ENCODE assay signal across 27 mouse cellular contexts in the genomic region with DNA sequence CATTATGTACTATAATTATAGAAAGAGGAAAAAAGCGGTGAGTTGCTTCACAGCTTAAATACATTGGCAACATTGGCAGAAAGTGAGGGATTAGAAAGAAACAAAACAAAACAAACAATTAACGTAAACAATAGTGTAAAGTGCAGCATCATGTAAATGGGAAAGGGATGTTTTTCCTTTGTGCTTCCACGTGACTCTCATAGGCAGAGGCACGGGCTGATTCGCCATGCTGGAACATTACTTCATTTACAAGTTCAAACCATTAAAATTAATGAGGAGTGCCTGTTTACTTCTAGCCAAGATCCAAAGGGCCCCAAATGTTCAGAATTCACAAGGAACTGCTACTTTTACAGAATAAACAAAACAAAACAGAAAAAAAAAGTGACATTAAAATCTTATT.
"Had no signal": no experiment of that assay in that cellular context is flagged by ENCODE, and none has a peak within 500 bp of the region (broad histone marks: within the 10 kb centered on the region; RNA-seq: fewer than 3 reads in every experiment).

No protein-coding gene starts in this region.

- H3K9me3 ChIP-seq: heart, embryonic 10.5 days; heart, embryonic 13.5 days; heart, embryonic 15.5 days; hindbrain, embryonic 13.5 days; hindbrain, embryonic 15.5 days; kidney, embryonic 15.5 days; limb, embryonic 12.5 days; liver, embryonic 13.5 days; liver, embryonic 15.5 days had no signal

- DNase-seq: gastrocnemius, postnatal 14 days; gastrocnemius, postnatal 36 days; heart, adult 18-20 months; heart, postnatal 14 days; heart, postnatal 36 days; kidney, adult 11 months; kidney, adult 2 months; kidney, adult 9 months; kidney, postnatal 14 days; kidney, postnatal 36 days; layer of hippocampus, adult 9-11 months; layer of hippocampus, postnatal 36 days; liver; liver, embryonic 13.5 days; liver, postnatal 0 days had no signal

- ATAC-seq: hindbrain, postnatal 0 days; intestine, embryonic 16.5 days; liver, postnatal 0 days had no signal

- H3K4me1 ChIP-seq: heart, embryonic 10.5 days; heart, embryonic 13.5 days; heart, embryonic 15.5 days; hindbrain, embryonic 13.5 days; hindbrain, embryonic 15.5 days; kidney, embryonic 15.5 days; liver, embryonic 13.5 days; liver, embryonic 15.5 days had no signal

- H3K9ac ChIP-seq: heart, embryonic 13.5 days; heart, embryonic 15.5 days; hindbrain, embryonic 13.5 days; hindbrain, embryonic 15.5 days; kidney, embryonic 15.5 days; limb, embryonic 12.5 days; liver, embryonic 13.5 days; liver, embryonic 15.5 days; liver, postnatal 0 days had no signal

- H3K27me3 ChIP-seq: heart, embryonic 13.5 days; heart, embryonic 15.5 days; hindbrain, embryonic 13.5 days; hindbrain, embryonic 15.5 days; kidney, embryonic 15.5 days; limb, embryonic 12.5 days; liver, embryonic 13.5 days; liver, embryonic 15.5 days had no signal

- H3K27ac ChIP-seq: heart, embryonic 10.5 days; heart, embryonic 13.5 days; heart, embryonic 15.5 days; hindbrain, embryonic 13.5 days; hindbrain, embryonic 15.5 days; hindbrain, postnatal 0 days; kidney, embryonic 15.5 days; kidney, postnatal 0 days; limb, embryonic 12.5 days; liver, embryonic 13.5 days; liver, embryonic 15.5 days had no signal

- H3K4me3 ChIP-seq: heart, embryonic 10.5 days; heart, embryonic 13.5 days; heart, embryonic 15.5 days; hindbrain, embryonic 13.5 days; hindbrain, embryonic 15.5 days; kidney, embryonic 15.5 days; limb, embryonic 12.5 days; liver, embryonic 13.5 days; liver, embryonic 15.5 days had no signal

- H3K36me3 ChIP-seq: heart, embryonic 10.5 days; heart, embryonic 13.5 days; heart, embryonic 15.5 days; hindbrain, embryonic 13.5 days; hindbrain, embryonic 15.5 days; kidney, embryonic 15.5 days; limb, embryonic 12.5 days; liver, embryonic 13.5 days; liver, embryonic 15.5 days had no signal

- H3K4me2 ChIP-seq: heart, embryonic 13.5 days; heart, embryonic 15.5 days; hindbrain, embryonic 13.5 days; hindbrain, embryonic 15.5 days; kidney, embryonic 15.5 days; limb, embryonic 12.5 days; liver, embryonic 11.5 days; liver, embryonic 13.5 days; liver, embryonic 15.5 days had no signal
